Mouse (Mus musculus) MEL-GATA-1-ER (cell line): ENCODE results near the gene Fam193a.

ENCODE experiments used
- DNase-seq: peaks from one replicate; pipeline ENCODE4 v3.0.0-alpha.2; 2012; ENCODE audit warnings: low read depth; ENCODE audit errors: extremely low read depth

Fam193a gene

DNA sequence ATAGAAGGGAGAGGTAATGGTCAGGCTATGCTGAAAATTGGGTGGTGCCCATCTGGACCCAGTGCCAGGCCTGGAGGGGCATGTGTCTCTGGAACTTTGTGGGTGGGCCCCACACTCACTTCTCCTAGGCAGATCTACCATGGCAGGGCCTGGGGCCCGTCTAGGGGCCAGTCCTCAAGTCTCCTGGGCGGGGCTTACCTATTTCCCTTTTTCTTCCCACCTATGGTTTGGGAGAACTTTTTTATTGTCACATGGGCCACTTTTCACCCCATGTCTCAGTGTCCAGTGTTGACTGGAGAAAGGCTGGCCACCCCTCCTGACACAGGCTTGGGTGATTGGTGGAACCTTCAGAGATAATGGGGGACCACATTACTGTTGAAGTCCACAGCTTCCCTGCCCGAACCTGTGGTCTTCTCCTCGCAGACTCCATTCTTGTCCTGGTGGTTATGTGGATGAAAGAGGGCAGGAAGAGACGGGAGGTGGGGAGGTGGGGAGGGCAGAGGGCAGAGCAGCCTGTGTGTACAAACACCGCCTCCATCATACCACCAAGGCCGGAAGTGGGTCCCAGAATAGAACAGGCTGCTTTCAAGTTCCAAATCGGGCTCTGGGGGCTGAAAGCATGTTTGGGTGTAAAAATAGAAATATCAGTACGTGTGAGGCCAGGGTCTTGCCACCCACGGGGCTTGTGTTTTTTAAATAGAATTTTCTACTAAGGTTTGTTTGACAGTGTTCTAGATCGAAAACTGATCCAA, 150.9 kb downstream of the Fam193a start:
- peak; percentile 29 for DNase-seq

DNA sequence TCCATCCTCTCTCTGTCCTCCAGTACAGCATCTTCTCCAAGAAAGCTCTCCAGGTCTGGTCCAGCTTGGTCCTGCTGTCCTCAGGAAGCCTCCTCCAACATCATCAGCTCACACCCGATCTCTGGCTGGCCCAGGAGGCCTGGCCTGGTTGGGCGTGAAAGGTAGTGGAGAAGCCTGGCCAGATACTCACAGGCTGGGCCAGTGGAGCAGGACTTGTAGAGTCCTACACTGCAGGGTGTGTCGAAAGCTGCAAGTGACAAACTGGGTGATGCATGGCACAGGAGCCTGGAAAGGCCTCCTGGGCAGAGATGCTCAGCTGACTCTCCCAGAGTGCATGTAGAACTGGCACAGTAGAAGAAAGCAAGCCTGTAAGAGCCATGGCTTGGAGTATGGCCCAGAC, 151.6 kb downstream of the Fam193a start:
- DNase-seq = no peak

DNA sequence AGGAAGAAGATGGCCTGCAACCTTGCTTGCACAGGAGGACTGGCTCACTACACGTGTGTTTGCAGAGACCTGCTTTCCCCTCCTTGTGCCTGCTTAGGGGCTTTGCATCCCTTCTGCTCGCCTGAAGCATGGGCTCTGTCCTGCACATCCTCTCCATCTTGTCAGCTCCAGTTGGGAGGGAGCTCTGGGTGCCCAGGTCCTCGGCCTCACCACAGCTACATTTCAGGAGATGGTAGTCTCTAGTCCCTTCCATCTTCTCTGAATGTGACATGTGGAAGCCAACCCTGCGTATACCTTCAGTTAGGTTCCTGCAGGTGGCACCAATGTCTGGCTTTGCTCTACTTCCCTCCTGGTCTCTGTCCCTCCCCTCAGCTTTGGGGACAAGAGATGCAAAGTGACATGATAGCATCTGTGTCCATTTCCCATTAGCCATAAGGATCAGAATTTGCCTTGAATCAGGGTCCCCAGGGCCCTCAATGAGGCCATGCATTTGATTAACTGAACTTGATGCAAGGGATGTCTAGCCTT, 154.3 kb downstream of the Fam193a start:
- no peak for DNase-seq

DNA sequence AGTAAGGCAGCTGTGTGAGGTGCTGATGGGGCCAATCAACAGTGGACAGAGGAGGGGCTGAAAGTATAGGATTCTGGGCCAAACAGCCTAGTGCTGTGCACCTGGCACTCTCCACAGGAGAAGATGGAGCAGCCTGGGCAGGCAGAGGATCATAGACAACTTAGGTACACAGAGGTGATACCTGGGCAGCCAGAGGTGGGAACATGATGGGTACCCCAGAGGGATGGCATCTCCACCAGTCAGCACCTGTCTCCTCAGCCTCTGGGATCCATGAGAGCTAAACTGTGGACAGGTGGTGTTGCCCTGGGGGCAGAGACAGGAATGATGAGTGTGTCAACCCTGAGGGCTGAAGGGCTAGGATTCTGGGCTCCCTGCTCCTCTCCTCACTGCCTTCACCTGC, 154.8 kb downstream of the Fam193a start:
- DNase-seq = no peak

DNA sequence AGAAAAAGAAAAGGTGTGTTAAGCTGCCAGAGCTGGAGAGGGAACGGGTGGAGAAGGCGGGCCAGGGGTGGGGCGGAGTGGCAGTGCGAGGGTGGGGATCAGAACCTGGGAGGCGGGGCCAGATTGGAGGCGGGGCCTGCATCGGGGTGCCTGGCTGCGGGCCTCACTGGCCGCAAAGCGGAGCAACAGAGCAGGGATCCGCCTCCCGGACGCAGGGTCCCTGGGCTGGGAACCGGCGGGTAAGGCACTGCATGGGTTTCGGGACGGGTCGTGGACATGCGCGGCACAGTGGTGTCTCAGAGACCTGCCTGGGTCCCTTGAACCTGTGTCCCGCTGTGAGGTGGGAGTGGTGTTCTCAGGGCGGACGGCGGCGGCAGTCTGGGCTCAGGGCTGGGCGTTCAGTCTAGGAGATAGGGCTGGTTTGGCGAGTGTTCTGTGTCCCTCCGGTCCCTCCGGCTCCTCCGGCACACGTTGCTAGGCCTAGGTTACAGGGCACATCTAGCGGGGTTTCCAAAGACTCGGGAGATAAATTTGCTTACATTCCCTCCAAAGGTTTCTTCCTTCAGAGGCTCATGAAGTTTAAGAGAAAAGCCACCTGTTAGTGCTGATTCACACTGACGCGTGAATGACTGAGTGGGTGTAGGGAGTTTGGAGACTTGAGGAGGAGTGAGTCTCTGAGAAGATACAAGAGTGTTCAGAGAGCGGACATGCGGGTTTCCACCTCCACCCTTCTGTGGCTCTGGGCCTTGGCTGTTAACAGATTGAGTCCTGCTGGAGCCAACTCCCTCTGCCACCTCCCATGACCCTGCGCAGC, 156.1 kb downstream of the Fam193a start, which contains the start of gene Sh3bp2:
TSS of gene Sh3bp2 (plus strand) at position 176 of the 814 bp plus-strand sequence.
- peak; percentile 80 for DNase-seq

DNA sequence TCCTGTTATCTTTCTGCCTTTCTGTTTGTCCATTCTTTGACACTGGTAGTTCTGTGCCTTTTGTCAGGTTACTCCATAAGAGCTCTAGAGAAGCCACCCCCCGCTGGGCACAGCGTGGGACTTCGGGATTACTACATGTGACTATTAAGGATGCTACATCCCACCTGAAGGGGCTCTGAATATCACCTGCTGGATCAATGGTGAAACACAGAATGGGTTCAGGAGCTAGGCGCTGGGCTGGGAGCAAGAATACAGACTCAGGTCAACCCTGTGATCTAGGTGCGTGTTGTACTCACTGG, 156.7 kb downstream of the Fam193a start:
- no peak for DNase-seq

DNA sequence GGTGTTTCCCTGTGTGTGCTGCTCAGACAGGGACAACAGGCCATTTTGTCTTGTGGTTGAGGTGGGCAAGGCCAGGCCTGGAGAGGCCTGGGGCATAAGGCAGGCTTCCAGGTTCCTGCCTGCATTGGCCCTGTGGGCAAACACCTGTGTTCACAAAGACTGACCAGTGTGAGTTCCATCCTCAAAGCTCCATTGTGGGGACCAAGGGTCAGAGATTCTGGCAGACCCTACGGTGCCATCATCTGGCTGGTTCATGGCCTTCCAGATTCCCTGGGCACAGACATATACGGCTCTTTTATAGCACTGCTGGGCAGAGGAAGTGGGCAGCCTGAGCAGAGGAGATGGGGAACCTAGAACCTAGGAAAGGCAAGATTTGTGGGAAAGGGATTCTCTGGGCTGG, 157.6 kb downstream of the Fam193a start:
- DNase-seq = no peak

DNA sequence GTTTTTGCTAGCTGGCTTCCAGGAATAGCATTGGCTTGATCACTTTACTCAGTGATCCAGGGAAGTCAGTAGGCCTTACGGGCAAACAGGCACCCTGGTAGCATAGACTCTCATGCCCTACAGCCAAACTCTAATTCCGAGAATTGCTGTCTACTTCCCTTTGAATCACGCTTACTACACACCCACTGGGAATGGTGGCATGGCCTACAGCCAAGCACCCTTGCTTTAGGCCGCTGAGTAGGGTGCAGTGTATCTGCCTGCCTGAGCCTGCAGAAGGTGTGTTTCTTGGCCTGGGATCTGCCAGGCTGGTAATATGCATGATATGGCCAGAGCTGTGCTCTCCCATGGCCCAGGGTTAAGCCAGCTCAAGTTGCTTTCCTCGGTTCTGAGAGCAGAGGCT, 159.0 kb downstream of the Fam193a start:
- no peak for DNase-seq

DNA sequence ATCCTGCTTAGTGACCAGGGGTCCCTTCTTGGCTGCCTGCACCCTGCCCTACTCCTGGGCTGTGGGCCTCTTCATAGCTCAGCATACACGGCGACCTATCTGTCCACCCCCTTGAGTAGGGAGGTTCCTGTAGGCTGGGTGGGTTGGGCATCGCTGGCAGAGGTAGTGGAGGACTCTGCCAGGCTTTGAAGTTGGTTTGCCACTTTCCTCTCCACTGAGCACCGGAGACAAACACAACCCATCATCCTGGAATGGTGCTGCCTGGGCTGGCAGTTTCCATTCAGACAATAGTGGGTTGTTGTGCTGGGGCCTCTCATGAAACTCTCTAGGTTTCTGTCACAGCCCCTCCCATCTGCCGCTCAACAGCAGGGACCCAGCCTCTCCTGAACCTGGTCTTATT, 160.4 kb downstream of the Fam193a start:
- no peak for DNase-seq

DNA sequence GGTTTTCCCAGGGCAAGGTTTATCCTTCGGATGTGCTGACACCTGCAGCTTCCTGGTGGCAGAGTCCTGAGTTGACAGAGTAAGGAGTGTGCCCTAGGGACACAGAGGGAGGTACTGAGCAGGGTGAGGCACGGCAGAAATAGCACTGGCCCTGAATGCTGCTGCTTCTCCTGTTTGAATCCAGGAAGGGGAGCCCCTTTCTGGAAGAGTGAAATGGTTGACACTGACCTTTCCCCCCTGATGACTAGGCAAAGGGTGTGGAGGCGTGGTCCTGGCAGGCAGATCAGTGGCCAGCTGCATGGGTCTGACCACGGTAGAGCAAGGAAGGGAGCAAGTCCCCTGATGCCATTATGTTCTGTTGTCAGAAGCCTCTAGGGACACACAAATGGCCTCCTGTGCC, 161.0 kb downstream of the Fam193a start:
- no peak for DNase-seq

DNA sequence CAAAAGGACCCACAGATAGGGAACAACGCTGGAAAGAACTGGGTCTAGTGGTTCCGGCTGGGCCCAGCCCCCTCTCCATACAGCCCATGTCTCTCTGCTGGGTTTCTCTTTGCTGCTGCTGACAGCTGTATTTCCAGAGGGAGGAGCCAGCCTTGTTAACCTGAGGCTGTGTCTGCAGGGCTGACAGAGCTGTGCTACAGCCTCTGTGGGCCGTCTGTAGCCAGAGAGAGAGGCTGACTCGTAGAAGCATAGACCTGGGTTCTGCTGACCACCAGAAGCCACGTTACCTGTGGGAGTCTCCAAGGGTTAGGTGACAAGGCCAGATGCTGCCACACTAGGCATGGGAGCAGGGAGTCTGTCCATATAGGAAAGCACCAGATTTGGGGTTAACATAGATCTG, 163.3 kb downstream of the Fam193a start:
- no peak for DNase-seq

DNA sequence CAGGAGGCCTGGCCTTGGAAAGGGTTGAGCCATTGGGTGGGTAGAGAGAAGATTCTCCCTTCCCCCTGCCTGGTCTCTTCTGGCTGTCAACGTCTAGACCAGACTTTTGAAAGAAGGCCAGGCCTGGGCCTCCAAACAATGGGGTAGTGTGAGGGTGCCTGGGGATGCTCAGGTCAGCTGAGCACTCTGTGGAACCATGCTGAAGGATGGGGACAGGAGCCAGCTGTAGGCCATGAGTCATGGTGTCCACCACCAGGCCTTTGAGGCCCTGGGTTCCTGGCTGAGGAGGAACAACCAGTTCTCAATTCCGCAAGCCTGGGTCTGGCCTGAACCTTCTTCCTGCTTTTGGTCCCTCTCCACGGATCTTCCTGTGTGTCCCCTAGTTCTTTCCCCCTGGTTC, 164.1 kb downstream of the Fam193a start:
- DNase-seq = no peak

DNA sequence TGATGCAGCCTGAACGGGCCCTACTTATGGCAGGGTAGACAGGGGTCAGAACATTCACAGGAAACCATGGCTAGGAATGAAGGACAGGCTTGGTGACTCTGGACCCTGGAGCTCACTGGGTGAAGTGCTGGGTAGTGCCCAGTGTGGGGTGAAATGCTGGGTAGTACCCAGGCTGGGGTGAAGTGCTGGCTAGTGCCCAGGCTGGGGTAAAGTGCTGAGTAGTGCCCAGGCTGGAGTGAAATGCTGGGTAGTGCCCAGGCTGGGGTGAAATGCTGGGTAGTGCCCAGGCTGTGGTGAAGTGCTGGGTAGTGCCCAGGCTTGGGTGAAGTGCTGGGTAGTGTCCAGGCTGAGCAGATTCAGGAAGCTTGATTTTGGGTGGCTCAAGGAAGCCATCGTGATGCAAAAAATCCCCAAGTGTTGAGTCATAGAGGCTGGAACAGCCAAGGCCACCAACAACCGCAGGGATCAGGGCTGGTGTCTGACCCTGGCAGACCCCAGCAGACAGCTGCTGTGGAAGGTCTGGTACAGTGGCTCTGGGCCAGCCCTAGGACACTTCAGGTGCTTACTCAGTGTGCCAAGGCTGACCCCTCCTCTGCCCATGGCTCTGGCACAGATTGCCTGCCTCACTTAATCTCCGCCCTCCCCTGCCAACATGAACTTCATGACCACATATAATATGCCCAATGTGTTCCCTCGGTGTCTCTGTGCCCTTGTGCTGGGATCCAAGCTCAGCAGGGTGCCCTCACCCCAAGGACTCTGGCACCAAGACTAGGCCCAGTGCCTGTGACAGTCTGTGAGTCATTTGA, 165.2 kb downstream of the Fam193a start:
- DNase-seq = no peak

DNA sequence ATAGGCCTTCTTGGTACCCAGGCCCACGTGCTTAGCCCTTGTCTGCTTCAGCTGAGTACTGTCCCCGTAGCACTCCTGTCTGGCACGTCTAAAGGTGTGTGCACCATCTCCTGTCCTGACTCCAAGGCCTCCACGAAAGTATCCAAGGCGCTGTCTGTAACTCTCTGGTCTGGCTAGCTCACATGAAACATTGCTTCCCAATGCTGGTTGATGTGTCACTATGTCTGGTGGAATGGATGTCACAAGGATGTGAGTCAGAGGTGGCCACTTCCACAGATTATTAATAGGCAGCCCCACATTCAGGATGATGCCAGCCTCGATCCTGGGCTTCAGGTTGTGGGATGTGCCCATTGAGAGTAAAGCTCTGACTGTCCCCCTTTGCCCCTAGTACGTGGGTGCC, 166.1 kb downstream of the Fam193a start:
- DNase-seq = no peak
